Mouse (Mus musculus) neural tube, embryonic 15.5 days (tissue): ENCODE measurements around the gene Wdtc1. TPM values are rescaled to one million over a fixed set of nuclear protein-coding genes. Genes with fewer than 3 reads are reported as not detected.

Source experiments
- ATAC-seq: fragments of 200-750 bp; cut with Nextera tagmentation; 2 replicates; pipeline ENCODE4 v1.8.0; 2017; ENCODE audit warnings: mild to moderate bottlenecking, moderate TSS enrichment, moderate library complexity; ENCODE audit not compliant: low FRiP score
- H3K27ac ChIP-seq: fragments of 300-500 bp; sonication (generic); replicated peaks from 2 replicates; pipeline ENCODE4 v1.5.1; 2015; ENCODE audit warnings: mild to moderate bottlenecking, inconsistent platforms
- H3K27me3 ChIP-seq: fragments of 300-500 bp; sonication (generic); replicated peaks from 2 replicates; pipeline ENCODE4 v1.6.1; 2015; ENCODE audit warnings: inconsistent platforms
- H3K36me3 ChIP-seq: fragments of 300-500 bp; sonication (generic); 2 replicates; pipeline ENCODE4 v1.6.1; 2015; ENCODE audit warnings: inconsistent platforms
- H3K4me1 ChIP-seq: fragments of 300-500 bp; sonication (generic); 2 replicates; pipeline ENCODE4 v1.6.1; 2015; ENCODE audit warnings: inconsistent platforms
- H3K4me2 ChIP-seq: fragments of 300-500 bp; sonication (generic); 2 replicates; pipeline ENCODE4 v1.6.1; 2015; ENCODE audit warnings: inconsistent platforms, mild to moderate bottlenecking, moderate library complexity
- H3K4me3 ChIP-seq: fragments of 300-500 bp; sonication (generic); replicated peaks from 2 replicates; pipeline ENCODE4 v1.5.1; 2015; ENCODE audit warnings: mild to moderate bottlenecking, inconsistent platforms
- H3K9ac ChIP-seq: fragments of 300-500 bp; sonication (generic); replicated peaks from 2 replicates; pipeline ENCODE4 v1.6.1; 2015; ENCODE audit warnings: mild to moderate bottlenecking, inconsistent platforms
- H3K9me3 ChIP-seq: fragments of 300-500 bp; sonication (generic); replicated peaks from 2 replicates; pipeline ENCODE4 v1.6.1; 2016; ENCODE audit warnings: inconsistent platforms
- WGBS: fragments of 180-500 bp; shearing (Covaris S2); methylation state at CpG from one replicate; pipeline ENCODE4 v1.1.7; 2015; ENCODE audit warnings: mixed read lengths; 5-methylcytosine and 5-hydroxymethylcytosine counted together
- polyA plus RNA-seq: library from polyadenylated mRNA; unstranded; fragments of >200 nt; fragmentation: Nextera tagmentation; extraction: Ambion mirVana; gene quantifications from 2 replicates; pipeline ENCODE4 v1.2.1, GENCODE M21; 2015

Gene Wdtc1
- polyA plus RNA-seq, 1 experiment from 2014 or later, result 19.3 TPM

- Histone ChIP-seq H3K27me3 (peaks cover 44% of the 10 kb centered on the region), H3K4me2 (no peak overlapping the region), H3K27ac (no peak overlapping the region), H3K4me3 (no peak overlapping the region), H3K36me3 (no peaks in the 10 kb centered on the region), H3K9ac (no peak overlapping the region), H3K4me1 (peaks cover 4% of the 10 kb centered on the region; the same call in 1 of the 2 replicates), H3K9me3 (no peaks in the 10 kb centered on the region)
- ATAC-seq, result no peak
- 40% methylated on average over 12 of the region's 12 CpGs for WGBS
Observed at GRCm38 (mm10) chr4:133257230-133257629, 96.1 kb downstream of the Wdtc1 start.

- Histone ChIP-seq H3K27me3 (peaks cover 48% of the 10 kb centered on the region), H3K4me3 (no peak overlapping the region), H3K9ac (no peak overlapping the region), H3K36me3 (no peaks in the 10 kb centered on the region), H3K4me1 (peaks cover 4% of the 10 kb centered on the region; the same call in 1 of the 2 replicates), H3K9me3 (no peaks in the 10 kb centered on the region), H3K4me2 (0 out of 2 replicates have a peak overlapping the region, but pooled peaks have one; percentile 17), H3K27ac (no peak overlapping the region)
- ATAC-seq, result no peak
- 15% methylated on average over 24 of the region's 24 CpGs for WGBS
Observed at GRCm38 (mm10) chr4:133256820-133257219, 96.5 kb downstream of the Wdtc1 start.

- Histone ChIP-seq H3K27ac (no peak overlapping the region), H3K9ac (no peak overlapping the region), H3K4me3 (no peak overlapping the region), H3K4me1 (peaks cover 15% of the 10 kb centered on the region), H3K27me3 (peaks cover 61% of the 10 kb centered on the region), H3K36me3 (no peaks in the 10 kb centered on the region), H3K9me3 (no peaks in the 10 kb centered on the region), H3K4me2 (no peak overlapping the region)
- ATAC-seq, result no peak
- 71% methylated on average over 6 of the region's 6 CpGs for WGBS
Observed at GRCm38 (mm10) chr4:133255392-133255791, 97.9 kb downstream of the Wdtc1 start.

GRCm38 (mm10) chr4:133253412-133253811 lies 99.9 kb downstream of the Wdtc1 start:
- H3K9ac ChIP-seq, result no peak overlapping the region
- H3K27ac ChIP-seq, result no peak overlapping the region
- H3K4me2 ChIP-seq, result no peak overlapping the region
- peaks cover 16% of the 10 kb centered on the region for H3K4me1 ChIP-seq
- H3K9me3 ChIP-seq, result no peaks in the 10 kb centered on the region
- H3K27me3 ChIP-seq, result peaks cover 79% of the 10 kb centered on the region
- H3K36me3 ChIP-seq, result no peaks in the 10 kb centered on the region
- no peak overlapping the region for H3K4me3 ChIP-seq
- no peak for ATAC-seq
- 45% methylated on average over 12 of the region's 12 CpGs for WGBS

- Histone ChIP-seq H3K4me2 (no peak overlapping the region), H3K9ac (no peak overlapping the region), H3K27me3 (peaks cover 84% of the 10 kb centered on the region), H3K36me3 (no peaks in the 10 kb centered on the region), H3K9me3 (no peaks in the 10 kb centered on the region), H3K4me1 (peaks cover 16% of the 10 kb centered on the region), H3K4me3 (no peak overlapping the region), H3K27ac (no peak overlapping the region)
- no peak for ATAC-seq
- 50% methylated on average over 4 of the region's 4 CpGs for WGBS
Observed at GRCm38 (mm10) chr4:133252089-133252488, 101.2 kb downstream of the Wdtc1 start.

GRCm38 (mm10) chr4:133251214-133251613 lies 102.1 kb downstream of the Wdtc1 start:
- ATAC-seq, result no peak
- Histone ChIP-seq H3K4me2 (peak overlapping the region; percentile 55), H3K4me1 (peaks cover 12% of the 10 kb centered on the region), H3K9ac (peak overlapping the region; percentile 38), H3K27me3 (peaks cover 84% of the 10 kb centered on the region), H3K4me3 (peak overlapping the region; percentile 31), H3K36me3 (no peaks in the 10 kb centered on the region), H3K9me3 (no peaks in the 10 kb centered on the region), H3K27ac (no peak overlapping the region)
- 2% methylated on average over 31 of the region's 31 CpGs for WGBS

GRCm38 (mm10) chr4:133250609-133251008 lies 102.7 kb downstream of the Wdtc1 start:
- H3K9me3 ChIP-seq, result no peaks in the 10 kb centered on the region
- H3K4me3 ChIP-seq, result peak overlapping the region; percentile 31
- H3K27ac ChIP-seq, result no peak overlapping the region
- peaks cover 84% of the 10 kb centered on the region for H3K27me3 ChIP-seq
- peak overlapping the region; percentile 55 for H3K4me2 ChIP-seq
- no peaks in the 10 kb centered on the region for H3K36me3 ChIP-seq
- WGBS, result 2% methylated on average over 22 of the region's 22 CpGs
- peak overlapping the region; percentile 38; the same call in 1 of the 2 replicates for H3K9ac ChIP-seq
- H3K4me1 ChIP-seq, result peaks cover 12% of the 10 kb centered on the region
- ATAC-seq, result 0 out of 2 replicates have a peak, but pooled peaks have one; percentile 31

GRCm38 (mm10) chr4:133247806-133248449 lies 105.4 kb downstream of the Wdtc1 start:
- ATAC-seq, result no peak
- Histone ChIP-seq H3K4me1 (peaks cover 12% of the 10 kb centered on the region), H3K4me3 (no peak overlapping the region), H3K27me3 (peaks cover 86% of the 10 kb centered on the region), H3K4me2 (no peak overlapping the region), H3K9ac (no peak overlapping the region), H3K36me3 (no peaks in the 10 kb centered on the region), H3K9me3 (no peaks in the 10 kb centered on the region), H3K27ac (no peak overlapping the region)
- 81% methylated on average over 13 of the region's 13 CpGs for WGBS

GRCm38 (mm10) chr4:133247072-133247471 lies 106.2 kb downstream of the Wdtc1 start:
- ATAC-seq, result no peak
- Histone ChIP-seq H3K4me2 (no peak overlapping the region), H3K4me3 (no peak overlapping the region), H3K27me3 (peaks cover 86% of the 10 kb centered on the region), H3K4me1 (peaks cover 12% of the 10 kb centered on the region), H3K9ac (no peak overlapping the region), H3K27ac (no peak overlapping the region), H3K9me3 (no peaks in the 10 kb centered on the region), H3K36me3 (no peaks in the 10 kb centered on the region)
- WGBS, result 28% methylated on average over 15 of the region's 15 CpGs

- no peak overlapping the region for H3K4me3 ChIP-seq
- H3K9me3 ChIP-seq, result no peaks in the 10 kb centered on the region
- H3K9ac ChIP-seq, result no peak overlapping the region
Observed at GRCm38 (mm10) chr4:133244289-133244688, 109.0 kb downstream of the Wdtc1 start.

GRCm38 (mm10) chr4:133243538-133243937 lies 109.7 kb downstream of the Wdtc1 start:
- ATAC-seq, result no peak
- no peaks in the 10 kb centered on the region for H3K36me3 ChIP-seq
- no peak overlapping the region for H3K27ac ChIP-seq
- H3K4me1 ChIP-seq, result peaks cover 15% of the 10 kb centered on the region
- no peak overlapping the region for H3K9ac ChIP-seq
- H3K4me2 ChIP-seq, result no peak overlapping the region
- peaks cover 81% of the 10 kb centered on the region for H3K27me3 ChIP-seq
- no peak overlapping the region for H3K4me3 ChIP-seq
- no peaks in the 10 kb centered on the region for H3K9me3 ChIP-seq
- 39% methylated on average over 12 of the region's 13 CpGs for WGBS

More at GRCm38 (mm10) chr4:133244289-133244688, 109.0 kb downstream of the Wdtc1 start:
- no peak for ATAC-seq
- Histone ChIP-seq H3K4me2 (no peak overlapping the region), H3K36me3 (no peaks in the 10 kb centered on the region), H3K27me3 (peaks cover 82% of the 10 kb centered on the region), H3K27ac (no peak overlapping the region), H3K4me1 (peaks cover 15% of the 10 kb centered on the region)
- WGBS, result 83% methylated on average over 1 of the region's 1 CpGs

- no peak overlapping the region for H3K27ac ChIP-seq
- H3K9ac ChIP-seq, result no peak overlapping the region
- H3K36me3 ChIP-seq, result no peaks in the 10 kb centered on the region
- no peak for ATAC-seq
- no peak overlapping the region for H3K4me2 ChIP-seq
- H3K4me3 ChIP-seq, result no peak overlapping the region
- WGBS, result 46% methylated on average over 9 of the region's 9 CpGs
- peaks cover 15% of the 10 kb centered on the region for H3K4me1 ChIP-seq
- peaks cover 73% of the 10 kb centered on the region for H3K27me3 ChIP-seq
- no peaks in the 10 kb centered on the region for H3K9me3 ChIP-seq
Observed at GRCm38 (mm10) chr4:133242710-133243109, 110.6 kb downstream of the Wdtc1 start.
